Mouse (Mus musculus) CH12F3 (cell line): Measurements from ENCODE around the gene Ninl.

Experiments used
- in situ Hi-C: fragments of 300-500 bp; cut with MboI; formaldehyde crosslinking; loops from 2 replicates; pipeline ENCODE4 v1.14.3; 2020; ENCODE audit warnings: low sequenced_read_pairs

The Ninl gene

DNA sequence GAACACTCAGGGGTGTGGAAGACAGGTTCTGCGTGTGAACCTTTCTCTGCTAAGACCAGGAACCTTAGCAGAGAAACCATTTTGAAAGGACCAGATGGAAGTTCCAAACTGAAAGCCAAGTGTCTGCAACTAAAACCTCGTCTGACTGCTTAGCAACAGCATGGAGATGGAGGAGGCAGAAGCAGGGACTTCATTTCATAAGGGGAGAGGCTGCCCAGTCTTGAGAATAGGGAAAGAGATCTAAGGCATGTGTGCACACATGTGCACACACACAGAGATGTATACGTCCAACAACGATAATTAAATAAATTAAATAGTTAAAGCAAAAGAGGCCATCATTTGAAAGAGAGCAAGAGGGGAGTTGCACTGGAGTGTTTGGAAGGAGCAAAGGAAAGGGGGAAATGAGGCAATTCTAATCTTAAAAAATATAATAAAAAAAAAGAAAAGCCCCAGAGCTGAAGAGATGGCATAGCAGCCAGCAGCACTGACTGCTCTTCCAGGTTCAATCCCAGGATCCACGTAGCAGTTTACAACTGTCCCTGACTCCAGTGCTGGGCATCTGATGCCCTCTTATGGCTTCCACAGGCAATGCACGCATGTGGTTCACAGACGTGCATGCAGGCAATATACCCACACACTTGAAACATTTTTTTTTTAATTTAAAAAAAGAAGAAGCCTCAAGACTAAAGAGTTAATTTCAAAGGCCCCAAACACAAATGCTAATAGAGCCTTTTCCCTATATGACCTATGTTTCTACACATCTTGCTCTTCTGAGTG lies 38.6 kb downstream of the Ninl start:
- in situ Hi-C loops = loop anchor here (10.0 kb wide), 1 partner anchor 196 kb away; no protein-coding TSS in a partner anchor

- in situ Hi-C loops = no loop called here
These were observed 40.2 kb downstream of the Ninl start for GRCm38 (mm10) chr2:150999021-150999420.

GRCm38 (mm10) chr2:150997618-150998017 lies 41.6 kb downstream of the Ninl start:
- in situ Hi-C loops = no loop called here

- in situ Hi-C loops = no loop called here
These were observed 43.9 kb downstream of the Ninl start for GRCm38 (mm10) chr2:150995324-150995723.

DNA sequence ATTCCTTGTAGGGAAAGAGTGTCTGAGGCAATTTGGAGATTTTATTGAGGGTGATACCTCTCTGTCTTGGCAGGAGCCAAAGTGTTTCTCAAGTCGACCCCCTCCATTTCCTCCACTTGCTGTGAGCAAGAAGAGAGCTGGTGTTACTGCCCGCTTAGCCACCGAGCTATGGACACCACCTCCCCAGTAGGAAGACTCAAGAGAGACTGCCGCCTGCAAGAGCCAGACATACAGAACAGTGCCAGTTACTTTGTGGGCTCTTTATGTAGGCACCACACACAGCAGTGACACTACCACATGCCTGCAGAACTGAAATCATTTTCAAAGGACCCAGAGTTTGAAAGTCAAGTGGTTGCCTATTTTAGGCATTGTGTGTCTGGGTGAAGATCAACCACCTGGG lies 48.1 kb downstream of the Ninl start:
- in situ Hi-C loops = no loop called here

GRCm38 (mm10) chr2:150990506-150990905 lies 48.7 kb downstream of the Ninl start:
- in situ Hi-C loops = no loop called here

GRCm38 (mm10) chr2:150985359-150985758 lies 53.8 kb downstream of the Ninl start:
- in situ Hi-C loops = no loop called here

GRCm38 (mm10) chr2:150982051-150982450 lies 57.1 kb downstream of the Ninl start:
- in situ Hi-C loops = no loop called here

DNA sequence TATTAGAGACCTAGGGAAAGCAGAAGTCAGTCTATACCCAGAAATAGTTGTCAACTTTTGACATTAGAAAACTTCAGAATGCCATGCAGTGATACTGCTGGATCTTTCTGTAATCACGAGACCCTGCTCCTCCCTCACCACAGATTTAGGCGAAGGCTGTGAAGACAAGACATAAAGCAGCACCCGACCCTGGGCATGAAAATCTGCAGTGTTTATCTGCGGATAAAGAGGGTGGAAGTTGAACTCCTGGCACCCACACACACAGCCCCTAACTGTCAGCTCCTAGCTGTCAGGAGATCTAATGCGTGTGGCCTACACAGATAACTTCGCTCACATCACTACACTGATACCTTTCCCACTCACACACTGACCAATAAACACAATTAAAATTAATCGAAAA lies 57.7 kb downstream of the Ninl start:
- in situ Hi-C loops = no loop called here

- in situ Hi-C loops = no loop called here
These were observed 59.1 kb downstream of the Ninl start for GRCm38 (mm10) chr2:150979861-150980620.

DNA sequence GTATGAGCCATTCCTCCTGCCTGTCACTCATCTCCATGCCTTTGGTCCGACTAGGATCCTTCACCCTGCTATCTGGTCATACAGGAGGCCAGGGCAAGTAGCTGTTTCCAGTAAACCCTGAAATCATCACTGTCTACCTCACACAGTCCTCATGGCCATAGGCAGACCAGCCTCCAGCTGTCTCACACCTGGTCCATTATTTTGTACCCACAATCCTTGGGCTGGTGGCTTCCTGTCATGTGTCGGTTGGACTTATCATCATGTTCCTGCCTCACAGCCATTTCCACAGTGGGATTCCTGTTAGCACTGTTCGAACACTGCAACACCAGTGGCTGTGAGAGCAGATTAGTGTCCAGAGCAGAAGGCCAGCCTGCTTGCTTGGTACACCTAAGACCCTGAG lies 60.4 kb downstream of the Ninl start:
- in situ Hi-C loops = no loop called here

- in situ Hi-C loops = no loop called here
These were observed 61.5 kb downstream of the Ninl start for GRCm38 (mm10) chr2:150977676-150978075.

DNA sequence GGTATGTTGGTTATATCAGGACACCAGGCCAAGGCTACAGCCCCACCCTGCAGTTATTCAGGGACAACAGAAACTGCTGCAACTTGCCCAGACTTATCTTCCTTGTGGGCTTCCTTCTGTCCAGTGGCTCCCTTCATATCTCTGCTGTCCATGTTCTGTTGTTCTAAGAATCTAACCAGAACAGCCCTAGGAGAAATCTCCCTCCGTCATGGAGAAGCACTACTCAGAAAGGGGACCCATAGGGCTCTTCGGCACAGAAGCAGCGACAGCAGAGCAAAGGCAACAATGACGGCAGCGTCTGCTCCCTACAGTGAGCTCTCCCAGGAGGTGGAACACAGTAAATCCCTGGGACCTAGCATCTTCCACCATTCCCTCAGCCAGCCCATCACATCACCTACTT lies 62.3 kb downstream of the Ninl start:
- in situ Hi-C loops = no loop called here

- in situ Hi-C loops = no loop called here
These were observed 65.6 kb downstream of the Ninl start for GRCm38 (mm10) chr2:150973401-150974115.

- in situ Hi-C loops = no loop called here
These were observed 66.5 kb downstream of the Ninl start for GRCm38 (mm10) chr2:150972681-150973080.

DNA sequence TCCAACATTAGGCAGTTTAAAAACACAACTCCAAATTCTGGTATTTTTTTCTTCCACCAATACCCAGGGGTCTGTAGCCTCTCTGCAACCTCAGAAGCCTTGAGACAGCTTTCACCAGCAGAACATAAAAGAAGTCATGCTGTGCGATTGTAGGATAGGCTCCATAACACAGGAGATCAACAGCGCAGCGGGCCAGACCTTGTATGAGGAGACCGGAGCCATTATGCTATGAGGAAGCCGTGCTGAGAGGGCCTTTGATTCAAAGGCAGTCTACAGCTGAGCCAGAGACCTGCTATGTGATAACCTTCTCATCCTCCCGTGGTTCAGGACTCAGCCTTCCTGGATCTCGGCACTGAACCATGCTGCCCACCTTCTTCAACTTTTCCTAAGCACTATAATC lies 67.3 kb downstream of the Ninl start:
- in situ Hi-C loops = no loop called here

GRCm38 (mm10) chr2:150969231-150969630 lies 70.0 kb downstream of the Ninl start:
- in situ Hi-C loops = no loop called here

DNA sequence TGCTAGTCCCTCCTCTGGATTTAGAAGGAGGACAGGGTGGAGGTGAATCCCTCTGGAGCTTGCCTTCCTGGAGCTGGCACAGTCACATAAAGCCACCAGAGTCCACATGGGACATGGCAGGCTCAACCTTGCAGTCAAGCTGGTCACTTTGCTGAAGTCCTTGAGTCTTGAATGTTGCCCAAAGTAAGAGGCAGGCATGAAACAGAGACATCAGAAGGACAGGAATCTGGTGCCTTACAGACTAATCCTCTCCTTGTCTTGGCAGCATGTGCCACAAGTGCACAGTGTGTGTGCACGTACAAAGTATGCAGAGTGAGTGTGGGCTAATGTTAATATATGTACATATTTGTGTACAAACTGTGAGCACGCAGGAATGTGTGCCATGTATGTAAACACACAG lies 71.7 kb downstream of the Ninl start:
- in situ Hi-C loops = no loop called here

DNA sequence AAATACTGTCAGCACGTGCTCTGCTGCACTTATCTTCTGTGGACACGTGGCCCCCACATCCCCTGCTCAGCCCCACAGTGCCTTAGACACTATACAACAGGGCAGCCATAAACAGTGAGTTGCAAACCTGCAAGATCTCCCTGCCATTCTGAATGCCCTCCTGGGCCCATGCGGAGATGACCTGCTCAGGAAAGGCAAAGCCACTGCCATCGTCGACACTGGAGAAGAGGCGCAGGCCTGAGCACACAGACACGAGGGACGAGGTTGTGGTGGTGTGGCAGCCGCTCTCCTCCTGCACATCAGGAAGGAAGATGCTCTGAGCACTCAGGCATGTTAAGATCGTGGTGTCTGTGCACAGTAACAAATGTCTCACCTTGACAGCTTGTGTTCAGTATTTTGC lies 73.2 kb downstream of the Ninl start:
- in situ Hi-C loops = no loop called here

GRCm38 (mm10) chr2:150964641-150965040 lies 74.5 kb downstream of the Ninl start:
- in situ Hi-C loops = no loop called here

DNA sequence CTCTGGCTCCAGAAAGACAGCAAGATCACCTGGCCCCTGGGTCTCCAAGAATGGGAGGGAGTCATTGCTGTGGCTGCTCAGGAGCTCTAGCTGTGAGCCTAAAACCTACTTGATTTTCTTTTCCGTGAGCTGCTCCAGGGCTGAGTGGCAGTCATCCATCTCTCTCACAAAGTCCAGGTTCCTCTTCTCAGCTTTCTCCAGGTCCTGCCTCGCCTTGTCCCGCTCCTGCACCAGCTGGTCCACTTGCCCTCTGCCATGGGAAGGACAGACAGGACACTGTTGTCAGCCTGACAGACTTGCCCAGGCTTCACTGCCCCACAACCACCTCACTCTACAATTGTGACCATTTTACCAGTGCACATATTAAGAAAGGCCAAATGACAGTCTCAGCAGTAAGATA lies 75.9 kb downstream of the Ninl start:
- in situ Hi-C loops = no loop called here

DNA sequence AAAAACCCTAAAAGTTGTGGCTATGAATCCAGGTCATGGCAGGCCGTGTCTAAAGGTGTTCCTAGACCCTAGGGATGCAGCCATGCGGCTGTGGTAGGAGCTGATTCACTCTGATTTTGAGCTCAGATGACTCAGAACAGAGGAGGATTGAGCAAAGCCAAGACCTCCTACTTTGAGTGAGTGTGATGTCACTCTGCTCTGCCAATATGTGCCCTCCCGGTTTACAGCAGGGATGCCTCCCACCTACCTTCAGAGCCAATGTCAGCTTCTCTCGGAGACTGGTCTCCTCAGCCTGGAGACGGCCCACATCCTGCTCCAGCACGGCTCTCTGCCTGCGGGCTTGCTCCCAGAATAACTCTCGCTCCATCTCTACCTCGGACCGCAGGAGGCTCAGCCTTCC lies 79.7 kb downstream of the Ninl start:
- in situ Hi-C loops = no loop called here
